Mouse (Mus musculus): ENCODE data around the gene Lrfn5.
A peak's percentile ranks its signal among the peaks of the same experiment; 100 is the strongest.

Lrfn5 gene

DNA sequence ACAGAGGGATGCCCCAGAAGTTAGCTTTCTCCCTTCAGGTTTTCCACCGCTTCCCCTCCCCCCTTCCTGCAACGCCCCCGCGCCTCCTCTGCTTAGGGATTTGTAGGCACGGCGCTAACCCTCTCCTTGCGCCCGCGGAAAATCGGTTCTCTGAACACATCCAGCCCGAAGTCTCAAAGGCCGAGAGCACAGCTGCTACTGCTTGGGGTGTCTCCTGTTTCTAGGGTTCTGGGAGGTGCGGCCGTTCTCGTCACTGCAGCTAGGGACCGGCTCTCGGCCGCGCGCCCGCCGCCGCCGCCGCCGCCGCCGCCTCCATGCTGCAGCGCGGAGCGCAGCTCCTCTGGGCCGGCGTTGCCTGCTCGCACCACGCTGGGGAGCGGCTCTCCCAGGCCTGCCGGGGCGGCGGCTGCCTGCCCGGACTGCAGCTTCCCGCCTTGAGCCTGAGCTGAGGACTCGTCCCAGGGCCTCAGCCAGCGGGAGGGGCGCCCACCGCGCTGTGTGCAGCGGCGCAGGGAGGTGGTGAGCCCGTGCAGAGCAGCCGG is at the start of gene Lrfn5:
Lrfn5 (plus strand) TSS at position 322 of the 542 bp plus-strand sequence.
- peak in 1 of 2 experiments; percentile 10 for DNase-seq (ENCODE audit: low spot score in 2 of 2)

DNA sequence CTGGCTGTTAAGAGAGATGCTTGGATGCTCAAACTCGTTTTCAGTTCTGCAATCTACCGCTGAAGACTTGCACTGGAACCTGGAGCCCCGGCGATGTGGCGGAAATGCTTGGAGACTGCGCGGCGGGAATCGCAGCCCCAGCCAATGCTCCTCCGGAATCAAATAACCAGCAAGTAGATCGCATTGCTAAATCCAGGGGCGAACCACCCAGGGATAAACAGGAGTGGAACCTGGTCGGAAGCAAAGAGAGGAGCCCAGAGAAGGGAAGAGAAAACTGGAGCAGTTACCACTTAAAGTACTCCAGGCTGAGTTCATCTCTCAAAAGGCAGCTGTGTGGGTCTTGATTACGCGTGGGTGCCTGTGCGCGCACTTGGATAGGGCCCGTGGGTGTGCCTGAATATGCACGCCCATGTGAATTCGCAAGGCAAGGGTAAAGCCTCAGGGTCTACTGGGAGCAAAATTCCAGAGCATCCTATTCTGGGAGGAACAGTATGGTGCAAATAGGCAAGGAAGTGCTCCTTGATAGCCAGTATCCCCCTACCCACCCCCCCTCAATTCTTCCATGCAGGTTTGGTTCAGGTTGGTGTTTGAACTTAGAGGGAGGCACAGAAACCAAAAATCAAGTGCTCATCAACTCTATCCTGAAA is 1.3 kb upstream of the Lrfn5 start:
- no peak for DNase-seq (ENCODE audit: low spot score in 2 of 2)

DNA sequence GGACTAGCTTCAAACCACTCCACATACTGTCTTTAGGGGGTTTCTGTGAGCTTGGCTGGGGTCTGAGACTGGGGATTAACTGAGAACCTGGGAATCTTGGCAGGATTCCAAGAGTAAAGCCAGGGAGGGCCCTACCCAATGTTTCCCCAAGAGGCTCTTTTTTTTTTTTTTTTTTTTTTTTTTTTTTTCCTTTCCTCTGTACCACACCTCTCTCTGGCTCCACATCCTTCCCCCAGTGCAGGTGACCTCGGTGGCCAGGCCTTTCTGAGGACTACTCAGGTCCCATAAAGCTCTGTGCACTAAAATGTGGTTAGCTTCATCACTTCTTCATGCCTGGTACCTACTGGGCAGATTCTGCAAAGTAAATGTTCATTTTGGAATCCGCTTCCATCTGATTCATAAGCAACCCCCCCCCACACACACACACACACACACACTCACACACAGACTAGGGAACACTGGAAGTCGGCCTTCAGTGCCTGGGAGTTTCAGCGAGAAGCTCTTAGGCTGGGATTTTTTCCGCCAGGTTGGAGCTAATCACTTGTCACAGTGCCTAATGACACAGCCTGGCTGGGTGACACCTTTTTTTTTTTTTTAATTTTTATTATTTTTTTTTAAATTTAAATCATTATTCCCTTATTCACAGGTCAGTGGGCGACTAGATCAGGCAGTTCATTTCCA is 662 bp upstream of the Lrfn5 start:
- no peak for DNase-seq (ENCODE audit: low spot score in 2 of 2)

DNA sequence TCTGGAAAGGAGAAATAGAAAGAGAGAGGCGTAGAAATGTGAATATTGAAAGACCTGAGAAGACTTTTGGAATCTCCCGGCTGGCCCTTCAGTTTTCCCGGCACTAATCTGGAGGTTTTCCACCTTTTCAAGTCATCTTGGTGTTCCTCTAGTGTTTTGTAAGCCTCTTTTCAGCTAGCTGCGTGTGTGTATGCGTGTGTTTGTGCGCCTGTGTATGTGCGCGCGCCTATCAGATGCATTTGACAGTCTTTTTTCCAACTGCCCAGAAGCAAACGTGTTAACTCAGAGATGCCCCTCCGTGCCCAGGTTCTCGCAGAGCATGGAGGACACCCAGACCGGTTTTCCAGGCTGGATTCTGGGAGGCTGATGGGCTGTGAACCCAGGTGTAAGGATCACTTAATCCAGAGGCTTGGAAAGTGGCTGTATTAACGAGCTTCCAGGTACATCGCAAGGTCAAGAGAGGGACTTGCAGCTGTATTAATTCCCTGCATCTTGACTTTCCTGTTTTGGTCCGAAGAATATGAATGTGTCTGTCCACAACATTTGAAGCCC is 757 bp downstream of the Lrfn5 start:
- DNase-seq (ENCODE audit: low spot score in 2 of 2): no peak

DNA sequence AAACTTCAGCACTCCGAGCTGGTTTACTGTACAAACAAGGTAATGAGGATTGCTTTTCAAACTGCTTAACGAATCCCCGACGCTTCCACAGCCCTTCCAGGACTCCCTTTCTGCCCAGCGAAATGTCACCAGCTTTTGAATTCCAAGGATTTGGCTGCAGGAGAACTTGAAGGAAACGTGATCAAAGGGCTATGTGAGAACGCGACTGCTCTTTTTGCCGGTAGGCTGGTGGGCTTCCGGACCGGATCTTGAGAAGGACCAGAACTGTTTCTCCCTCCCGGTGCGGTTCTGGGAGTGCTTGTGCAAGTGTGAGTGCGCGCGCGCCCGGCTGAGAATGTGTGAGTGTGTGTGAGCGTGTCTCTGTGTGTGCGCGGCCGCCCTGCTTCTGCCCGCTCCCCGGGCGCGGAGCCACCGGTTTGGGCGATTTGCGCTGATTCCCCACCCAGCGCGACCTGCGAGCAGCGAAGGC is 1.3 kb downstream of the Lrfn5 start:
- DNase-seq (ENCODE audit: low spot score in 2 of 2): no peak

DNA sequence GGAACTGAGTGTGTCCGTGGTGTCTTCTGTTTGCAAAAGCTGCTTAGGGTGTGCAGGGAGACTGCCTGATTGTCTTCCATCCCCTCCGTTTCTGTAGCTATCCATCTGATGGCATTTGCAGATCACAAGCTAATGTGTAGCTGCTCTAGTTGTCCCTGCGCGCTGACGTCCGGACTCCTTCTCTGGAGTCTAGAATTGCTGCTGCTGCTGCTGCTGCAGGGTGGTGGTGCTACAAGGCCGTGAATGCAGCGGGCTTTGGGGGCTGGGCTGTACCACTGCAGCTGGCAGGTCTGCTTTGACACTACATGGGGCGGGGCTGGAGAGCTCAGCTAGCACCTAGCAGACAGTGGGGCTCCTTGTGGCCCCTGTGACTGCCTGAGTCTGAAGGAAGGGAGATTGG is 3.2 kb downstream of the Lrfn5 start:
- no peak for DNase-seq (ENCODE audit: low spot score in 2 of 2)

DNA sequence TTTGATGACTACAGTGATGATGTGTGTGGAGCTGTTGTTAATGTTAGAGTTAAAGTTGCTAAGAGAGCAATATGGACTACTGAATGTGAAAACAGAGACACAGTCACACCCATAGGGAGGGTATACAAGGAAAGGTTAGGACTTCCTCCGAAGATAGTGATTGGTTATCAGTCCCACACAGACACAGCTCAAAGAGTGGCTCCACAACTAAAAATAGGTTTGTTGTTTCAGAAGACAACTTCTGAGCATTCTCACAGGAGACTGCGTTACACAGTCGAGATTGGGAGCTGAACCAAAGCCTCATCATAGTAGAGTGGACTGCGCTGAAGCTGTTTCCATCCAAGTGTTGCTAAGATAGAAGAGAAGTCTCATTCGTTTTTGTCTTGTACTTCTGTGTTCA is 57.0 kb downstream of the Lrfn5 start:
- DNase-seq (ENCODE audit: low spot score in 2 of 2): no peak

DNA sequence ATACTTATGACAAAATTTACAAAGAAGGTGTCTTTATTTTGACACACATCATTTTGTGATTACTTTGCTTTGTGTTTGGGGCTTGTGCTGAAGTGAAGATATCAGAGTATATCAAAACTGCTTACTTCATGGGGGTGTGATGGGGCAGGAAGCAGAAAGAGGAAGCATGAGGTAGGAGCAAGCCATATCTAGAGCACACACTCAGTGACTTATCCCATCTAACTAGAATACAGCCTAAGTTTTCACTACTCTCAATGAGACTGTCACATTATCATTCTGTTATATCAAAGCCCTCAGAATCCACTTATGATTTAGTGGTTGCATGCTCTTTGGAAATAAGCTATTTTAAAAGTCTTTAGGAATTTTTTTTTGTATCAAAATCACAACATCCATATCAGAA is 77.4 kb downstream of the Lrfn5 start:
- no peak for DNase-seq (ENCODE audit: low spot score in 2 of 2)

DNA sequence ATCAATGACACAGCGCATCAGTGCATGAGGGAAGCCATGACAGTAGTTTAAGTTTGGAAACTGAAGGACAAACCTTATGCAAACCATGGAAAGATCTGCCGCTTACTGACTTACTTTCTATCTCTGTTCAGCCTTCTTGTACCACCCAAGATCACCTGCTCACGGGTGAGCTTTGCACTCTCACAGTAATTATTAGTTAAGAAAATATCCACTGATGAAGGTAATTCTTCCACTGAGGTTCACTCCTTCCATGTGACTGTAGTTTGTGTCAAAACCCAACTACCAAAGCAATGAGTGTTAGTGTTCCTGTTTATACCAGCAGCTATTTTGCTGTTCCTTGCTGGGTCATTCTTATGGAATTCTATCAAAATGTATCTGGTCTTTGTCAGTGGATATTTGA is 84.9 kb downstream of the Lrfn5 start:
- no peak for DNase-seq (ENCODE audit: low spot score in 2 of 2)

DNA sequence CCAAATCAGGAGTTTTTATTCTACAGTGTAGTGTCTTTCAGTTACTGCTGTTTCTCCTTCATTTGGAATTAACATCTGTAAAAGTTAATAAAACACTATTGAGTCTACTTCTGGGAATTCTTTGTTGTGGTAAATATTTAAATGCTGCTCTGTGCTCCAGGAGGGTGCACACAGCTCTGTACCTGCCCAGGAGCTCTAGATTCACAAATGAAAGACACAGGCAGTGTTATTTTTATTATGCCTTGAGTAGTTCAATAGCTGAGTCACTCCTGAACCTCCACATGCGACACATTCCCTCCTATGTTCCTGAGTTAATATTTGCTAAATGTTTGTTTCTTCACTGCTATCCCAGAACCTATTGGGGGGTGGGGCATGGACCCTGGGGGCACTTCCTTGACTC is 87.1 kb downstream of the Lrfn5 start:
- DNase-seq (ENCODE audit: low spot score in 2 of 2): no peak

DNA sequence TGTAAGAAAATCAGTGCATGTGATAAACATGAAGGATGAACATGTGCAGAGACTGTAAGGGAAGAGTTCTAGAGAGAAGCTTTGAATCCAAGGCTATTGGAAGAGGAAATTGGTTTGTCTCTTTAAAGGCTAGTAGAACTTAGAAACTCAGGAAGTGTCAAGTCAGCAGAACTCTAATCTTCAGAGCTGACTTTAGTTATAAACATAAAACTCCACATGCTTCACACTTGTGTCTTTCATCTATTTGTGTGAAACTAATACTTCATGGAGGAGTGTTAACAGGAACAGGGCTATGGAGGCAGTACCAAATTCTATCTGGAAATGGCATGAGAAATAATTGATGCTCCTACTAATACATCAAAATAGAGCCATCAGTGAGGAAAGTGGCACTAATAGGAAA is 101.6 kb downstream of the Lrfn5 start:
- DNase-seq (ENCODE audit: low spot score in 2 of 2): no peak

DNA sequence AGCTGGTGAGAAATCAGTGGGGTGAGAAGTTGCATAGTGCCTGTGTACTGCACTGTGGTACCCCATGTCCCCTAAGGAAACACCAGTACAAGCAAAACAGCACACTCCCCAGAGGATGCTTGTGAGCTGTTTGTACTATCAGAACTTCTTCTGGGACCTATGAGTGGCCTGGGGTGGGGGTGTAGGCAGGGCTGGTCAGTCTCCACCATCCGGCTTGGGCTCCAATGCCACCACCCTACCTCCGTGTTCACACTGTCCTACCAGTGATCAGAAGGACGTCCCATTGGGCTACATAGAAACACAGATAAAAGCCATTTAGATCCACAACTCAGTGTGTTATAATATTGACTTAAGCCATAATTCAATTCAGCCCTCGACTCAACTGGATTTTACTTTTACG is 131.4 kb downstream of the Lrfn5 start:
- no peak for DNase-seq (ENCODE audit: low spot score in 2 of 2)

DNA sequence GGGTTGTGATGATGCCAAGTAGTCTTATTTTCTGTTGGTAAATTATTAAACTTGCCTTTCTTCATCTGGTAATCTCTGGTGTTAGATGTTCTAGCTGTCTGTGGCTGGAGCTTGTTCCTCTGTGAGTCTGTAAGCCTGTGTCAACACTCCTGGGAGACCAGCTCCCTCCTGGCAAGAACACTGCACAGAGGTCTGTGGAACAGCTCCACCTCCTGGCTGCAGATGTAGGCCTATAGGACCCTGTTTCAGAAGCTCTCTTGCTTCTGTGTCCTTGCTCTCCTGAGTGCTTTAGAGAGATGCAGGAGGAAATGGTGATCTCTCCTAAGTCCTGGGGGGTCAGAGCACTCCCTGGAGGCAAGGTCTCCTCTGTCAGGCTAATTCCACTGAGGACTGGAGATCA is 200.2 kb downstream of the Lrfn5 start:
- DNase-seq (ENCODE audit: low spot score in 2 of 2): no peak

DNA sequence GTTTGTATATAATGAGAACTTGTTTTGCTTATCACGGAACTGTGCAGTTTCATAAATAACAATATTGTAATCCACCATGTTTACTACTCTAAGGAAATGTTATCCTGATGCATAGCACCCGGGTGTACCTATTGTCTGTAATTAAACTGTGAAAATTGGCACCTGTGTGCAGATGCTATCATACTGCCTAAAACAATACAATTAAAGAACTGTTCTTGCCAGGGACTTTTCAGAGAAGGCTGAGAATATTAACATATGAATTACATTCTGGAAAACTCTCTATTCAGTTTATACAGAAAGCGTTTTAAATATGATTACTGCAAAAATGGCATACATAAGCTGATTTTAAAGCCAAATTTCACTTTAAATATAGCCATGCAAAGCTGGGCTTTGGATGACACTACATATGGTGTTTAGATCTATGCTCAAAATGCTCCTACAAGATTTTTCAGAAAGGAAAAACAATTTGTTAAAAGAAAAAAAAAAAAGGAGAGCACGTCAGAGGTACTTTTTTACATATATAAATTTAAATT is 284.2 kb downstream of the Lrfn5 start:
- DNase-seq (ENCODE audit: low spot score in 2 of 2): no peak

DNA sequence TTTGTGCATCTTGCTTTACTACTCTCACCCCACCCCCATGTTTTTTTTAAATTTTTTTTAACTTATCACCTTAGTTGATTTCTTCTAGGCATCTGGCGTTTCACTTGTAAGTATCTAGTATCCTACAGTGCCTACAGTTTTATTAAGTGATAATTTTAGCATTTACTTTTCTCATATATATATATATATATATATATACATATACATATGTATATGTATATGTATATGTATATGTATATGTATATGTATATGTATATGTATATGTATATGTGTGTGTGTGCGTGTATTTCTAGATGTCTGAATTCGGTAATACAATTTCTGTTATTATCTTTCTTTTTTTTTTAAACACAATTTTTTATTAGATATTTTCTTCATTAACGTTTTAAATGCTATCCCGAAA is 300.7 kb downstream of the Lrfn5 start:
- no peak for DNase-seq (ENCODE audit: low spot score in 2 of 2)

DNA sequence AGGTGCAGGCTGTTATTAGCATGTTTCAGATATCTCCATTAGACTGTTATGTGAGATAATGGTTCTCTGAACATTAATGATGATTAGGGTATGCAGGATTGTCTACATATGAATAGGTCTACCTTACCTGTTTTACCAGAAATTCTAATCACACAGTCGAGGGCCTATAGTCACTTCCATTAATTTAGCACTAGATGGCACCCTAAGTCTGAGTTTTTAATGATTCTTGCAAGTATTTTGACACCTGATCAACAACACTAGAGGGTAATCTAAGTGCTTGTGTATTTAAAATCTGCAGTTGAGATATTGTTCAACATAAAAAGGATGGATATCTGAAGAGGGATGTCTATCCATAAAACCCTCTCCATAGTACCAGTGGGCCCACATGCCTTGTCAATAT is 303.4 kb downstream of the Lrfn5 start:
- no peak for DNase-seq (ENCODE audit: low spot score in 2 of 2)

DNA sequence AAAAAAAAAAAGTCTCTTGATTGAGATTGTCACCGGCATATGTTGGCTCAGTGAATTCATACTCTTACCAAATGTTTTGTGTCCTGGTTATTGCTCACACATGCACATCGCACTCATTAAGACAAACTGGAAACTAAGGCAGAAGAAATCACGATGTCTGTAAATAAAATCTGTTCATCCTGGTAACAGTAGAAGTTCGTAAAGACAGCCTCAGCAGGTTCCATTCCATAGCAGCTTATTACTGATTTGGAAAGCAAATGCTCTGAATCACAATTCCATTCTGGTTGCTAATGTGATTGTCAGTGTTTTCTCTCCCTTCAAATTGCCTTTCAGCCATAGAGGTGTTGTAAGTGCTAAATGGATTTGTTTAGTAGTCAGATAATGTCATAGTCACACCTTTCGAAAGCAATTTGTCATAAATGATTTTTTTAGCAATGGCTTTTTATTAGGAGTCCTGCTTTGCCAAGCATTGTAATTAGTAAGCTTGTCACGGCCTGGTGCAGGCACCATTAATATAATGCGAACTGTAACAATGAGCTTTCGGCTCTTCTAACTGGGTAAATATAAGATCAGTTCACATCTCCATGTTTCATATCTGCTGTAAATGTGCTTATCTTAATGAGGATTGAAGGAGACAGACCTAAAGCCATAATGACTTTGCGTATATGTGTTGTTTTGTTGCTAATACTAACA is 319.8 kb downstream of the Lrfn5 start:
- no peak for DNase-seq (ENCODE audit: low spot score in 2 of 2)

DNA sequence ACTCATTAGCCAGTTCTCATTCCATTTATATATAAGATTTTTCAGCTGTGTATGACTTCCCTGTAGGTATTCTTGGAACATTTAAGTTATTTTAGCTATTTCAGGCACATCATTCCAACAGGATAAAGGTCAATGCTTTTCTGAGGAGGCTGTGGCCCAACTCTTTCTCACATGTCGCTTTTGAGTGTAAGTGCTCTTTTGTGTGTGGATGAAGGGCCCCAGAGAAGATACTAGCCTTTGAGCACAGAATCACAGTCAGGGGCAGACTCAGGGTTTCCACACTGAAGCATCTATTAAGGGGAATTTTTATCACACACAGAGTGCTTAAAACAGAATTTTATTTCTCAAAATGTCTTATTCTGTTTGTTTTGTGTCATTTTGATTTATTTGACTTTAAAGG is 331.2 kb downstream of the Lrfn5 start:
- no peak for DNase-seq (ENCODE audit: low spot score in 2 of 2)
